Mouse (Mus musculus): ENCODE measurements around the gene Lrch1. TPM values are rescaled to one million over a fixed set of nuclear protein-coding genes. Genes with fewer than 3 reads are reported as not detected.

The Lrch1 gene
- polyA plus RNA-seq (2012; rRNA removed) (13.0 and 13.3 TPM in 2 replicates), polyA plus RNA-seq (2014; fragmentation: Nextera tagmentation; extraction: Ambion mirVana) (15.2 and 17.0 TPM in 2 replicates)

DNA sequence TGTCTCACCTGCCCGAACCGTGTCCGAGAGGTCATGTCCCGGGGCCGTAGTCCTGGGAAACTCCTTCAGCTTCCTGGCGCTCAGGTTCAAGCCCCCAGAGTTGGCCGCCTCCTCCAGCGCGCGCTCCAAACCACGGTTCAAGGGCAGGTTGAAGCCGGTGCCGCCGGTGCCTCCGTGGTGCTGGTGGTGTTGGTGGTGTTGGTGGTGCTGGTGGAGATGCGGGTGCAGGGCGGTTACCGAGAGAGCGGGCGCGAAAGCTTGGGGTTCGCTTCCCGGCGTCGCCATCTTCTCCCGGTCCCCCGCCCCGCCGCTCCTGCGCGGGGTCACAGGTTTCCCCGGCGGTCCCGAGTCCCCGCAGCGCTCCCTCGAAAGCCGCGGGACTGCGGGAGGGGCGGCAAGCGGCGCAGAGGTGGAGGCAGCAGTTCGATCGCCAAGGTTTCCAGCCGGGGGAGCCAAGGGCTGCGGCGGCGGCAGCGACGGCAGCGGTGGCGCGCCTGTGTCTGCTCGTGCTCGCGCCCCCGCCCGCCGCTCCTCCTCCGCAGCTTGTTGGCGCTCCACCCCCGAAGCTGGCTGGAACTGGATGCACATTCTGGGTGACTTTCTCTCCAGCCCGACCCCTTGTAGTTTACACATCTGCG, at the start of gene Lrch1:
Lrch1 (minus strand) TSS at position 501 of the 638 bp plus-strand sequence.
- Histone ChIP-seq H3K36me3 (ENCODE audit: control insufficient read depth, insufficient read depth, low read length) (no peaks in the 10 kb centered on the region), H3K4me2 (replicated peaks; ENCODE audit: low read depth, low read length, severe bottlenecking) (peak within 1 kb of the TSS; percentile 58), H3K4me3 (replicated peaks; ENCODE audit: low read length) (peak within 1 kb of the TSS; percentile 81), H3K4me1 (ENCODE audit: control insufficient read depth, insufficient read depth, low read length) (0 out of 2 replicates have a peak, but pooled peaks cover 5% of the 10 kb centered on the region), H3K27ac (replicated peaks; ENCODE audit: low read depth, low read length) (peak within 1 kb of the TSS; percentile 79), H3K27me3 (ENCODE audit: control insufficient read depth, insufficient read depth, low read length) (no peaks in the 10 kb centered on the region), H3K9me3 (ENCODE audit: control insufficient read depth, low read length) (no peaks in the 10 kb centered on the region), H3K9ac (ENCODE audit: low read depth, low read length, severe bottlenecking) (peak within 1 kb of the TSS; percentile 85)
- TF ChIP-seq POLR2A (IDR thresholded peaks at IDR 0.05; ENCODE audit: borderline replicate concordance, extremely low read depth, insufficient read depth, insufficient read length) = no peak
- under 1% methylated on average over 52 of the region's 65 CpGs for WGBS
- DNase-seq (ENCODE audit: low spot score) (peak; percentile 90), ATAC-seq (ENCODE audit: low FRiP score, low read depth) (peak; percentile 78)

DNA sequence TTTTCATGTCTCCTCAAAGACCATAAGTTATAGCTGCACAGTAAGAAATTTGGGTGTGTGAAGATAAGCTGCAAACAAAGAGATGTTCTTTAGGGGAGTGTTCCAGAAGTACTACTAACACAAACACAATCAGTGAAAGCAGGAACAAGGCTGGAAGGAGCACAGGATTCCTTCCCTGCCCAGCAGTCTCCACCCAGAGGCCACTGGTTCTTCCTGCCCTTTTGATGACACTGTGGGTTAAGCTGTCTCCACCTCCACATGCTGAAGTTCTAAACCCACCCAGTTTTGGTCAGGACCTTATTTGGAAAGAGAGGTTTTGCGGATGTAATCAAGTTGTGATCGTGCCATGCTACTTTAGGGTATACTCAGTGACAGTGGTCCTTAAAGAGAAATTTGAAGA, 49.4 kb upstream of the Lrch1 start:
- ATAC-seq (ENCODE audit: low FRiP score, low read depth) = no peak
- no peak for DNase-seq (ENCODE audit: low spot score)
- no peak overlapping the region for H3K9ac ChIP-seq (ENCODE audit: low read depth, low read length, severe bottlenecking)
- no peak overlapping the region for H3K27ac ChIP-seq (replicated peaks; ENCODE audit: low read depth, low read length)
- H3K4me1 ChIP-seq (ENCODE audit: control insufficient read depth, insufficient read depth, low read length) = 0 out of 2 replicates have a peak, but pooled peaks cover 2% of the 10 kb centered on the region
- no peaks in the 10 kb centered on the region for H3K9me3 ChIP-seq (ENCODE audit: control insufficient read depth, low read length)
- no peaks in the 10 kb centered on the region for H3K36me3 ChIP-seq (ENCODE audit: control insufficient read depth, insufficient read depth, low read length)
- TF ChIP-seq POLR2A (IDR thresholded peaks at IDR 0.05; ENCODE audit: borderline replicate concordance, extremely low read depth, insufficient read depth, insufficient read length) = no peak
- no peak overlapping the region for H3K4me2 ChIP-seq (replicated peaks; ENCODE audit: low read depth, low read length, severe bottlenecking)
- no peaks in the 10 kb centered on the region for H3K27me3 ChIP-seq (ENCODE audit: control insufficient read depth, insufficient read depth, low read length)
- H3K4me3 ChIP-seq (replicated peaks; ENCODE audit: low read length) = no peak overlapping the region
- WGBS = 94% methylated on average over 2 of the region's 2 CpGs

DNA sequence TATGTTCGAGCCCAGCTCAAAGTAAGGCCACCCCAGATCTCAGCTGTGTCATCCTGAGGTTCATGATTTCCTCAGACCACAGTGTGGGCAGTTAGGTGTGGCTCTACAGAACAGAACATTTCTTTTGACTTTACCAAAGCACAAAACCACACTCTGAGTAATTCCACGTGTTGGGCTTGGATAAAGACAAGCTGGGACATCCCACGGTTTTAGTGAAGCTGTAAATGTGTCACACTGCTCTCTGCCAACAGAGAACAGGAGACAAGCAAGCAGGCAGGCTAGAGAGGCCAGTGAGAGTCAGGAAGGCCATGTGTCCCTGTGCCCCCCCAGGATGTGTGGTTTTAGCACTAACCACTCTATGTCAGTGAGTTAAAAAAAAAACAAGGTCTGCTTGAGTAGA, 48.9 kb upstream of the Lrch1 start:
- no peak overlapping the region for H3K4me2 ChIP-seq (replicated peaks; ENCODE audit: low read depth, low read length, severe bottlenecking)
- no peak overlapping the region for H3K9ac ChIP-seq (ENCODE audit: low read depth, low read length, severe bottlenecking)
- 0 out of 2 replicates have a peak, but pooled peaks cover 2% of the 10 kb centered on the region for H3K4me1 ChIP-seq (ENCODE audit: control insufficient read depth, insufficient read depth, low read length)
- no peaks in the 10 kb centered on the region for H3K27me3 ChIP-seq (ENCODE audit: control insufficient read depth, insufficient read depth, low read length)
- no peaks in the 10 kb centered on the region for H3K36me3 ChIP-seq (ENCODE audit: control insufficient read depth, insufficient read depth, low read length)
- 35% methylated on average over 3 of the region's 3 CpGs for WGBS
- H3K27ac ChIP-seq (replicated peaks; ENCODE audit: low read depth, low read length) = no peak overlapping the region
- ATAC-seq (ENCODE audit: low FRiP score, low read depth) (no peak), DNase-seq (ENCODE audit: low spot score) (no peak)
- TF ChIP-seq POLR2A (IDR thresholded peaks at IDR 0.05; ENCODE audit: borderline replicate concordance, extremely low read depth, insufficient read depth, insufficient read length) = no peak
- no peaks in the 10 kb centered on the region for H3K9me3 ChIP-seq (ENCODE audit: control insufficient read depth, low read length)
- no peak overlapping the region for H3K4me3 ChIP-seq (replicated peaks; ENCODE audit: low read length)

DNA sequence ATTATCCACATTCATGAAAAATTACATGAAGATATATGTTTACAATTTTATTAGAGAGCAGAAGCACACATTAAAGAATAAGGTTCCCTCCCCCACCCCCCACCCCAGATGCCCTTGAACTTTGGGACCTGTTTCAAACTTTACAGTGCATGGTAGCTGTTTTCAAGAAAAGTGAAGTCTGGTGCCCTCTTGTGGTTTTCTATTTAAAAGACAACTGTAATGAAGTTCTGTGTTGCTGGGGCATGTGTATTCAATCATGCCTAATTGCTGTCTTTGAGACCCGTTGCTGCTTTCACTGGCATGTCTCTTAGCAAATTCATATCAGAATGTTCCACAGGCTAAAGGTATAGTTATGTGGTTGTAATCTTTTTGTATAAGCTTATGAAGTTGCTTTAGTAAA, 42.8 kb upstream of the Lrch1 start:
- WGBS = 0% methylated on average over 1 of the region's 1 CpGs
- no peaks in the 10 kb centered on the region for H3K36me3 ChIP-seq (ENCODE audit: control insufficient read depth, insufficient read depth, low read length)
- ATAC-seq (ENCODE audit: low FRiP score, low read depth) = peak; percentile 21; the same call in 1 of the 2 replicates

DNA sequence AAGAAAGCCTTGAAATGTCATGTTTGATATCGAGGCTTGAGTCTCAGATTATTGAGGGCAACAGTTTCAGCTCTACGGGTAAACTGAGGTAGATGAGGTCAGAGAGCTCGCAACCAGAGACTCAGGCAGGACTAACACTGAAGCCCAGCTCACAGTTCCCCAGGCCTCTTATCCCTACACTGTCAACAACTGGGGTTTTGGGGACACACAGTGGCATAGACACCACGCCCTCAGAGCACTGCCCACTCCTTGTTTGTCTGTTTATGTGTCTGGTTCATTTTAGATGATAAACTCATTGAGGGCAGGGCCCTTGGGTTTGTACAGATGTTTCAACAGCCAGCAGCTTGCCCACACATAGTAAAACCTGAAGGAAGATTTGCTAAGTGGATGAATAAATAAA, 42.2 kb upstream of the Lrch1 start:
- 94% methylated on average over 4 of the region's 4 CpGs for WGBS

More for the DNA sequence above, 42.8 kb upstream of the Lrch1 start:
- H3K4me2 ChIP-seq (replicated peaks; ENCODE audit: low read depth, low read length, severe bottlenecking) = no peak overlapping the region
- H3K9ac ChIP-seq (ENCODE audit: low read depth, low read length, severe bottlenecking) = no peak overlapping the region
- TF ChIP-seq POLR2A (IDR thresholded peaks at IDR 0.05; ENCODE audit: borderline replicate concordance, extremely low read depth, insufficient read depth, insufficient read length) = no peak
- no peak overlapping the region for H3K27ac ChIP-seq (replicated peaks; ENCODE audit: low read depth, low read length)
- H3K4me1 ChIP-seq (ENCODE audit: control insufficient read depth, insufficient read depth, low read length) = no peaks in the 10 kb centered on the region
- peak; percentile 90 for DNase-seq (ENCODE audit: low spot score)
- H3K4me3 ChIP-seq (replicated peaks; ENCODE audit: low read length) = no peak overlapping the region
- H3K9me3 ChIP-seq (ENCODE audit: control insufficient read depth, low read length) = no peaks in the 10 kb centered on the region
- no peaks in the 10 kb centered on the region for H3K27me3 ChIP-seq (ENCODE audit: control insufficient read depth, insufficient read depth, low read length)

More for the DNA sequence above, 42.2 kb upstream of the Lrch1 start:
- no peak overlapping the region for H3K4me3 ChIP-seq (replicated peaks; ENCODE audit: low read length)
- H3K9ac ChIP-seq (ENCODE audit: low read depth, low read length, severe bottlenecking) = no peak overlapping the region
- H3K4me2 ChIP-seq (replicated peaks; ENCODE audit: low read depth, low read length, severe bottlenecking) = no peak overlapping the region
- no peak for TF ChIP-seq POLR2A (IDR thresholded peaks at IDR 0.05; ENCODE audit: borderline replicate concordance, extremely low read depth, insufficient read depth, insufficient read length)
- H3K9me3 ChIP-seq (ENCODE audit: control insufficient read depth, low read length) = no peaks in the 10 kb centered on the region
- no peaks in the 10 kb centered on the region for H3K36me3 ChIP-seq (ENCODE audit: control insufficient read depth, insufficient read depth, low read length)
- no peak for DNase-seq (ENCODE audit: low spot score)
- no peak overlapping the region for H3K27ac ChIP-seq (replicated peaks; ENCODE audit: low read depth, low read length)
- ATAC-seq (ENCODE audit: low FRiP score, low read depth) = no peak
- H3K4me1 ChIP-seq (ENCODE audit: control insufficient read depth, insufficient read depth, low read length) = no peaks in the 10 kb centered on the region
- no peaks in the 10 kb centered on the region for H3K27me3 ChIP-seq (ENCODE audit: control insufficient read depth, insufficient read depth, low read length)

All from limb, embryonic 14.5 days (tissue).